Mouse (Mus musculus) hindbrain, embryonic 10.5 days (tissue): ENCODE measurements around the gene BC051142. TPM values are rescaled to one million over a fixed set of nuclear protein-coding genes. Genes with fewer than 3 reads are reported as not detected.
"Not testable (repeated sequence)": the region's sequence is repeated elsewhere in the genome, so short reads cannot be mapped to it uniquely, and the experiment has no call there.

Source experiments
- DNase-seq: peaks from one replicate; pipeline ENCODE4 v3.0.0-alpha.2; 2017; ENCODE audit warnings: low spot score
- H3K27ac ChIP-seq: fragments of 300-500 bp; sonication (generic); 2 replicates; pipeline ENCODE4 v1.5.1; 2016; ENCODE audit warnings: mild to moderate bottlenecking, moderate library complexity
- H3K27me3 ChIP-seq: fragments of 300-500 bp; sonication (generic); 2 replicates; pipeline ENCODE4 v1.6.1; 2016; ENCODE audit warnings: mild to moderate bottlenecking; ENCODE audit not compliant: poor library complexity, insufficient read depth, severe bottlenecking
- H3K36me3 ChIP-seq: fragments of 300-500 bp; sonication (generic); 2 replicates; pipeline ENCODE4 v1.6.1; 2016; ENCODE audit warnings: mild to moderate bottlenecking, moderate library complexity
- H3K4me1 ChIP-seq: fragments of 300-500 bp; sonication (generic); replicated peaks from 2 replicates; pipeline ENCODE4 v1.6.1; 2016; ENCODE audit warnings: mild to moderate bottlenecking
- H3K4me3 ChIP-seq: fragments of 300-500 bp; sonication (generic); 2 replicates; pipeline ENCODE4 v1.5.1; 2016; ENCODE audit warnings: mild to moderate bottlenecking, moderate library complexity
- H3K9me3 ChIP-seq: fragments of 300-500 bp; sonication (generic); 2 replicates; pipeline ENCODE4 v1.6.1; 2016; ENCODE audit warnings: mild to moderate bottlenecking, moderate library complexity
- WGBS: fragments of 180-500 bp; shearing (Covaris S2); methylation state at CpG from one replicate; pipeline ENCODE4 v1.1.7; 2016; 5-methylcytosine and 5-hydroxymethylcytosine counted together
- polyA plus RNA-seq: library from polyadenylated mRNA; unstranded; fragments of >200 nt; fragmentation: Nextera tagmentation; extraction: Ambion mirVana; gene quantifications from 2 replicates; pipeline ENCODE4 v1.2.1, GENCODE M21; 2016

BC051142 gene
- polyA plus RNA-seq, 1 experiment from 2014 or later: 2.0 TPM

- peaks cover 4% of the 10 kb centered on the region for H3K9me3 ChIP-seq
- H3K4me1 ChIP-seq: no peaks in the 10 kb centered on the region
- DNase-seq: no peak
- WGBS: 71% methylated on average over 4 of the region's 4 CpGs
- H3K27me3 ChIP-seq: no peaks in the 10 kb centered on the region
- H3K27ac ChIP-seq: no peak overlapping the region
- no peaks in the 10 kb centered on the region for H3K36me3 ChIP-seq
- no peak overlapping the region for H3K4me3 ChIP-seq
Observed at GRCm38 (mm10) chr17:34437120-34437519, 38.5 kb downstream of the BC051142 start.

GRCm38 (mm10) chr17:34437606-34438005, 39.0 kb downstream of the BC051142 start:
- Histone ChIP-seq H3K27me3 (no peaks in the 10 kb centered on the region), H3K36me3 (no peaks in the 10 kb centered on the region), H3K4me3 (no peak overlapping the region), H3K9me3 (peaks cover 4% of the 10 kb centered on the region), H3K27ac (no peak overlapping the region), H3K4me1 (no peaks in the 10 kb centered on the region)
- DNase-seq: no peak
- whole genome bisulfite sequencing: 71% methylated on average over 7 of the region's 7 CpGs

GRCm38 (mm10) chr17:34438588-34438987, 40.0 kb downstream of the BC051142 start:
- no peaks in the 10 kb centered on the region for H3K4me1 ChIP-seq
- H3K9me3 ChIP-seq: peaks cover 4% of the 10 kb centered on the region
- 61% methylated on average over 1 of the region's 1 CpGs for WGBS
- no peak overlapping the region for H3K27ac ChIP-seq
- DNase-seq: no peak
- H3K27me3 ChIP-seq: no peaks in the 10 kb centered on the region
- no peaks in the 10 kb centered on the region for H3K36me3 ChIP-seq
- H3K4me3 ChIP-seq: no peak overlapping the region

- Histone ChIP-seq H3K27ac (no peak overlapping the region), H3K36me3 (no peaks in the 10 kb centered on the region), H3K4me1 (no peaks in the 10 kb centered on the region), H3K9me3 (peaks cover 4% of the 10 kb centered on the region), H3K4me3 (no peak overlapping the region), H3K27me3 (no peaks in the 10 kb centered on the region)
- 53% methylated on average over 3 of the region's 3 CpGs for WGBS
- no peak for DNase-seq
Observed at GRCm38 (mm10) chr17:34439795-34440194, 41.2 kb downstream of the BC051142 start.

- H3K36me3 ChIP-seq: no peaks in the 10 kb centered on the region
- H3K4me1 ChIP-seq: no peaks in the 10 kb centered on the region
- no peak overlapping the region for H3K4me3 ChIP-seq
- no peak overlapping the region for H3K27ac ChIP-seq
- no peaks in the 10 kb centered on the region for H3K9me3 ChIP-seq
- DNase-seq: no peak
- no peaks in the 10 kb centered on the region for H3K27me3 ChIP-seq
- 91% methylated on average over 7 of the region's 7 CpGs for WGBS
Observed at GRCm38 (mm10) chr17:34441990-34442389, 43.4 kb downstream of the BC051142 start.

GRCm38 (mm10) chr17:34448473-34449041, 49.9 kb downstream of the BC051142 start:
- Histone ChIP-seq H3K9me3 (no peaks in the 10 kb centered on the region), H3K4me1 (peaks cover 8% of the 10 kb centered on the region; the same call in 1 of the 2 replicates), H3K4me3 (no peak overlapping the region), H3K36me3 (no peaks in the 10 kb centered on the region), H3K27me3 (no peaks in the 10 kb centered on the region), H3K27ac (no peak overlapping the region)
- DNase-seq: no peak
- 73% methylated on average over 6 of the region's 6 CpGs for WGBS

GRCm38 (mm10) chr17:34457668-34458067, 59.0 kb downstream of the BC051142 start:
- no peak overlapping the region for H3K27ac ChIP-seq
- no peaks in the 10 kb centered on the region for H3K36me3 ChIP-seq
- H3K27me3 ChIP-seq: no peaks in the 10 kb centered on the region
- H3K4me3 ChIP-seq: no peak overlapping the region
- 84% methylated on average over 4 of the region's 4 CpGs for WGBS
- DNase-seq: no peak
- no peaks in the 10 kb centered on the region for H3K4me1 ChIP-seq
- H3K9me3 ChIP-seq: no peaks in the 10 kb centered on the region

- DNase-seq: no peak
- no peaks in the 10 kb centered on the region for H3K27me3 ChIP-seq
- H3K4me3 ChIP-seq: no peak overlapping the region
- WGBS: 90% methylated on average over 3 of the region's 3 CpGs
- H3K27ac ChIP-seq: no peak overlapping the region
- no peaks in the 10 kb centered on the region for H3K36me3 ChIP-seq
- no peaks in the 10 kb centered on the region for H3K9me3 ChIP-seq
- no peaks in the 10 kb centered on the region for H3K4me1 ChIP-seq
Observed at GRCm38 (mm10) chr17:34459255-34459654, 60.6 kb downstream of the BC051142 start.

- not testable (repeated sequence) for DNase-seq, H3K4me1 ChIP-seq, H3K27ac ChIP-seq, H3K27me3 ChIP-seq, H3K4me3 ChIP-seq, H3K36me3 ChIP-seq, H3K9me3 ChIP-seq
Observed at GRCm38 (mm10) chr17:34465906-34466305, 67.3 kb downstream of the BC051142 start.

- DNase-seq: no peak
- H3K9me3 ChIP-seq: no peaks in the 10 kb centered on the region
- no peak overlapping the region for H3K4me3 ChIP-seq
- H3K4me1 ChIP-seq: no peaks in the 10 kb centered on the region
- no peak overlapping the region for H3K27ac ChIP-seq
- no peaks in the 10 kb centered on the region for H3K36me3 ChIP-seq
- WGBS: 96% methylated on average over 2 of the region's 2 CpGs
- H3K27me3 ChIP-seq: no peaks in the 10 kb centered on the region
Observed at GRCm38 (mm10) chr17:34470491-34470890, 71.9 kb downstream of the BC051142 start.

- Histone ChIP-seq H3K4me3 (no peak overlapping the region), H3K27me3 (no peaks in the 10 kb centered on the region), H3K4me1 (no peaks in the 10 kb centered on the region), H3K36me3 (no peaks in the 10 kb centered on the region), H3K9me3 (no peaks in the 10 kb centered on the region), H3K27ac (no peak overlapping the region)
- 85% methylated on average over 3 of the region's 3 CpGs for WGBS
- DNase-seq: no peak
Observed at GRCm38 (mm10) chr17:34475060-34475459, 76.4 kb downstream of the BC051142 start.

GRCm38 (mm10) chr17:34476427-34476826, 77.8 kb downstream of the BC051142 start:
- DNase-seq: no peak
- Histone ChIP-seq H3K4me3 (no peak overlapping the region), H3K4me1 (no peaks in the 10 kb centered on the region), H3K36me3 (no peaks in the 10 kb centered on the region), H3K27me3 (no peaks in the 10 kb centered on the region), H3K9me3 (no peaks in the 10 kb centered on the region), H3K27ac (no peak overlapping the region)
- 81% methylated on average over 1 of the region's 2 CpGs for WGBS

- H3K4me3 ChIP-seq, H3K9me3 ChIP-seq, H3K27ac ChIP-seq, H3K27me3 ChIP-seq, H3K36me3 ChIP-seq, H3K4me1 ChIP-seq, DNase-seq: not testable (repeated sequence)
- WGBS: 80% methylated on average over 5 of the region's 5 CpGs
Observed at GRCm38 (mm10) chr17:34477238-34478013, 78.8 kb downstream of the BC051142 start, which contains the start of gene Btnl4. Gene Btnl4, minus strand, starts transcription at chr17:34477318.
